Mouse (Mus musculus) adrenal gland, postnatal 25 days (tissue): Measurements from ENCODE around the gene Kif15. TPM values are rescaled to one million over a fixed set of nuclear protein-coding genes. Genes with fewer than 3 reads are reported as not detected.

Source experiments
- total RNA-seq: library from RNA; stranded (reverse); gene quantifications from 2 replicates; pipeline ENCODE4 v1.2.3, GENCODE M21; 2021

The Kif15 gene
- total RNA-seq, 1 experiment from 2014 or later, result 4.2 TPM

Other genes starting within 250 kb of the Kif15 start
- gene Topaz1, start 203.7 kb upstream of the Kif15 start, total RNA-seq, result not detected in 2 replicates
- 20.3 and 23.9 TPM in 2 replicates for gene Tcaim, start 145.5 kb upstream of the Kif15 start, total RNA-seq
- gene Gm35549, start 107.0 kb upstream of the Kif15 start, total RNA-seq, result not detected in 2 replicates
- gene Zfp445, start 85.0 kb upstream of the Kif15 start, total RNA-seq, result 118 and 138 TPM in 2 replicates
- gene Zkscan7, start 65.4 kb upstream of the Kif15 start, total RNA-seq, result 10.0 and 14.8 TPM in 2 replicates
- gene Zfp105, start 28.0 kb upstream of the Kif15 start, total RNA-seq, result 5.3 and 6.3 TPM in 2 replicates
- gene 1110059G10Rik, start within 50 bp of the Kif15 start, total RNA-seq, result 17.9 and 28.3 TPM in 2 replicates
- 21.7 and 25.2 TPM in 2 replicates for gene Tmem42, start 70.3 kb downstream of the Kif15 start, total RNA-seq
- gene Tgm4, start 83.7 kb downstream of the Kif15 start, total RNA-seq, result 0.86 and 2.1 TPM in 2 replicates
- 77.8 and 87.8 TPM in 2 replicates for gene Zdhhc3, start 162.2 kb downstream of the Kif15 start, total RNA-seq
- gene Exosc7, start 162.2 kb downstream of the Kif15 start, total RNA-seq, result 42.9 and 50.9 TPM in 2 replicates
- 11.4 and 15.0 TPM in 2 replicates for gene Clec3b, start 199.9 kb downstream of the Kif15 start, total RNA-seq